Mouse (Mus musculus): Measurements from ENCODE around the gene Slc38a4.

The Slc38a4 gene

DNA sequence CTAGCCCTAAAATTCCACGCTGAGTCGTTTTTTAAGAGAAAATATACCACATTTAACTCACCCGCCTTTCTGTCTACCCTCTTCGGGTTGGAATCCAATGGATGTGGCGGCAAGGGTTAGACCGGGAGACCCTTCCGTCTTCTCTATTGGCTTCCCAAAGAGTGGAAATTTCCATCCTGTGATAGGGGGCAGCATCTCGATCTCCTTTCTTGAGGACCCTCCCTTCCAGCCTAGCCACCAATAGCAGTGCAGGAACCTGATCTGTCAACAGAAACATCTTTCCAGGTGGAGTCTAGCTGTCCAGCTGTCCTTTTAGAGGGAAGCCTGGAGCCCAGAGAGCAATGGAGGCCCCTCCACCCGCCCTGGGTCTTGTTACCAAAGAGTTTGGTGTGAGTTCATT lies at the start of gene Slc38a4:
Gene Slc38a4, minus strand, starts transcription at position 163 of the 400 bp plus-strand sequence.
- in situ Hi-C loops (cut with MboI; ENCODE audit: low sequenced_read_pairs), result no loop called here

DNA sequence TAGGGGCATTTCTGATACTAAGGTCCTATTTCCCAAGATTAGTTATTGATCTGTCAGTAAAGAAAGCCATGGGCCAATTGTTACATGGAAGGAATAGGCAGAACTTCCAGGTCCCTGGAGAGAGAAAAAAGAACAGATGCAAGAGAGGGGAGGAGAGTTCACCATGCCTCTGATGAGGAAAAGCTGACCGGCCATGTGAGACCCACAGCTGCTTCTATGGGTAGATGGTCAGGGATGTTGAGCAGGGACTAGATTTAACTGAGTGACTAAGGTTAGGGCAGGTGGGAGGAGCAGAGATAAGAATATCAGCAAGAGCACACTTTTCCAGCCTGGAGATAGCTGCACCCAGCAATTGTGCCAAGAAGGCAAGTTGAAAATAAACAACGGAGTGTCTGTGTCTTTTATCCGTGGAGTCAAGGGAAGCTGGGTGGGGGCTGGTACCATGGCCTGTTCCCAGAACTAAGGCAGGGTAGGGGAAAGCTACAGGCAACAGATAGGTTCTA lies 49.2 kb upstream of the Slc38a4 start:
- in situ Hi-C loops (cut with MboI; ENCODE audit: low sequenced_read_pairs), result no loop called here

DNA sequence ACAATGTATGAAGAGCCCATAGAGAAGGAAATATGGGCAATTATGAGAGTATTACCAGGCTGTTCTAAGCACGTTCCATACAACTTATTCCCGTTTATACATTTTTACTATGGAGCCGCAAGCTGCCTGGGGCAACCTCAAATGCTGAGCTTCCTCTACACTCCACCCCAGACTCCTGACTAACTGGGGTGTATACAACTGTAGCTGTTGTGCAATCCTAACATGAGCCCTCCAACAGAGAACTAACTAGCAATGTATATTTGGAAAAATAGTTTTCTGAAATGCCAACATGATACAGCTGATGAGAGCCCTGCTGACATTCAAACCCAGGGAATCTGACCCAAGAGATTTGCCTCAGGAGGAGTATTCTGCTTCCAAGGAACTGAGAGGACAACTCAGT lies 48.3 kb upstream of the Slc38a4 start:
- in situ Hi-C loops (cut with MboI; ENCODE audit: low sequenced_read_pairs), result no loop called here

DNA sequence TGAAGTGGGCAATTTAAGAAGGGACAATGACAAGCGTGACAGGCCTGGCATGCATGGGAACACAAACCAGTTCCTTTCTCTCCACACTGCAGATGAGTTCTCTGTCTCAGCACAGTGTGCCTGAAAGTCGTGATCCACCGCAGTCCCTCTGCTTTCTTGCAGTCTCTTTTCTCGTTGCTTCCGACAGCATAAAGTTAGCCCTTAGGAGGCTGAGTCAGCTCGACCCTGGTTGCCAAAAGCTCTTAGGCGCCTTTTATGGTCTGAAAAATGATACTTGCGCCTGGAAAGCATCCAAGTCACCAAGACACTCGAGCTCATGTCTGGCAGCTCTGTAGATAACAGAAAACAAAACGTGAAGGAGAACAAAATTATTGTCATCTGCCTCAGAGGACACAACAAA lies 47.1 kb upstream of the Slc38a4 start:
- in situ Hi-C loops (cut with MboI; ENCODE audit: low sequenced_read_pairs), result no loop called here

DNA sequence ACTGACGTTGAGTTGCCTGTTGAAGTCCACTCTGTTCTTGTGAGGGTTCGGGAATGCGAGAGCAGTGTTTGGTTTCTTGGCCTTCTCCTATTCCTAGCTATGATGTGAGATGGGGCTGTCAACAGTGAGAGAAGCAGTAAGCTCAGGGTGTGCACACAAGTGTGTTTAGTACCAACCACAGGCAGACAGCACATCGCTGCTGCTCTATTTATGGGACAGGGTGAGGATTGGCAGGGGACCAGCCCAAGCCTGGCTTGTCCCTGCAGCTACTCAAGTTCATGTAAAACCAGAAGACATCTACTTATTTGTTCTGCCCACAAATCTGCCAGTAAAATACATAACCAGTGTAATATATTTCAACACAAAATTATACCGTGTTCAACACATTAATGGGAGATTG lies 46.4 kb upstream of the Slc38a4 start:
- in situ Hi-C loops (cut with MboI; ENCODE audit: low sequenced_read_pairs), result no loop called here

DNA sequence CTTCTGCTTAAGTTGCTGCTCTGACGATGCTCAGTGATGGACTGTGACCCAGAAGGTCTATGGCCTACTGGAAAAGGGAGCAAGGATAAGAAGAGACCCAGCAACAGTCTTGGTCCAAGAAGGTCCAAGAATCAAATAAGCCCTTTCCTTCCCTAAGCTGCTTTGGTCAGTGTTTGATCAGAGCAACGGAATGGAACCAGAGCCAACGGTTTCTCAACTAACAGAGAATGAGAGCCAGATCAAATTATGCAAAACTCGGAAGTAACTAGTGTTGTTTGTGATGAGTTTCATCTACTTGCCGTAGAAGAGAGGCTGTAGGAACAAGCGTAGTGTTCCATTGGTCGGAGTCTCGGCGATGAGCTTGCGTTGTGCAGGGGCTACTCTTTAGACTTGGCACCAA lies 43.3 kb upstream of the Slc38a4 start:
- in situ Hi-C loops (cut with MboI; ENCODE audit: low sequenced_read_pairs), result no loop called here

DNA sequence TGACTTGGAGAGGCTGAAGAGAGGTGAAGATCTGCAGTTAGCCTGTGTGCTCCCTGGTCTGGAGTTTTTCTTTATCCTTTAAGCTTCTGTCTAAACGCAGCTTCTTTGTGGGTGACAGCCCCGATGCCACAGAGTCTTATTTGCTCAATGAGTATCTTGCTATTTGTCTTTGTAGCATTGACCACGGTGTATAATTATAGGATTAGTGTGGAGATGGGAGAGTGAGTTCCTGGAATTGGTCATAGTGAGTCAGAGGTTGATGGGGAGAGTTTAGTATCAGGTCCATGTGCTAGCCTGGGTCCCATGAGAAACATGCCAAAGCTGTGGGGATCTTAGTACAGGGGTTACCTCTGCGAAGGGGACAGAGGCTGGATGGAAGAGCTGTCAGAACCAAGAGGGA lies 41.8 kb upstream of the Slc38a4 start:
- in situ Hi-C loops (cut with MboI; ENCODE audit: low sequenced_read_pairs), result no loop called here

DNA sequence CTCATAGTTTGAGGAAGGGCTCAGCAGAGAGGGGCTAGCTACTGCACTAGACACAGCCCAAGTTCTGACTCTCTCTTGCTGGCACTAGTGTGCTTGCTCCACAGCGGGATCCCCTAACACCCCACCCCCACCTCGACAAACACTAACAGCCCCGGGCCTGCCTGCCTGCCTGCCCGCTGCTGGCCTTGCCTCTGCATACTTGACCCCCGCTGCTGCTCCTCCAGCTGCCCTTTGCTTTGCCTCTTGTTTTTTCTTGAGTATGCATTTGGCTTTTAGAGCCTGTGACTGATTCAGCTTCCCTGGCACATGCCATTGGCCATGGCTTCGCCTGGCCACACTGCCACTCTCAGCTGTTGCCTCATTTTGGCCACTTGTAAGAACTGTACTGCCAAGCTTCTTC lies 33.8 kb upstream of the Slc38a4 start:
- in situ Hi-C loops (cut with MboI; ENCODE audit: low sequenced_read_pairs), result no loop called here

DNA sequence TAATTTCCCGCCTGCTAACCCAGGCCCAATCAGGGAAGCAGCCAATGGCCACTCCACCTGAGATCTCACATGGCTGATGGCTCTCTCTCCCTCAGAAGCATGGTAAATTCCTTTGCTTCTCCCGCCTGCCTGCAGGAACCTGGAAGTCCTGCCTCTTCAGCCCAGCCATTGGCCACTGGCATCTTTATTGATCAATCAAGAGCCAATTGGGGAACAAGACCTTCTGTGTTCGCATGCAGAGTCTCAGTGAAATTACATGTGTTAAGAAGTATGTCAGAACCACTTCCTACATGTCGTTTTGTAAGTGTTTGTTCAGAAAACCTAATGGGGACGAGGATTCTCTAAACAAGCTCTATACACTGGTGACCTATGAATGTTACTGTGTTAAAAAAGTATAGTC lies 30.1 kb upstream of the Slc38a4 start:
- in situ Hi-C loops (cut with MboI; ENCODE audit: low sequenced_read_pairs), result no loop called here

DNA sequence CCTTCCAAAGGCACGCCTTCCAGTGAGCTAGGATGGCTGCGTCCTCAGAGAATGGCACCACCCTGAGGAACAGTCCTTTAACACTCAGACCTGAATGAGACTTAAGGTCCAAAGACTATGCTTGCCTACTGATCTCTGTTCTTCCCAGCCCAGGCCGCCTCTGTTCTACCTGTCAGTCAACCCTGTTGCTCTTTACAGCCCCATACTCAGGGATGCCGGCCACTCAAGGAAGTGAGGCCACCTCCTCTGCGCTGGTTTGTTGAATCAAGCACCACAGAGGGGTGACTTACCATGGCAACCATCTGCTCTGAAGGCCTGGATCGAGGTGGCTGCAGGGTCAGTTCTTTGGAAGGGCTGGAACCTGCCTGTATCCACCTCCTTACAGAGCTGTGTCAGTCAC lies 21.9 kb upstream of the Slc38a4 start:
- in situ Hi-C loops (cut with MboI; ENCODE audit: low sequenced_read_pairs), result no loop called here

DNA sequence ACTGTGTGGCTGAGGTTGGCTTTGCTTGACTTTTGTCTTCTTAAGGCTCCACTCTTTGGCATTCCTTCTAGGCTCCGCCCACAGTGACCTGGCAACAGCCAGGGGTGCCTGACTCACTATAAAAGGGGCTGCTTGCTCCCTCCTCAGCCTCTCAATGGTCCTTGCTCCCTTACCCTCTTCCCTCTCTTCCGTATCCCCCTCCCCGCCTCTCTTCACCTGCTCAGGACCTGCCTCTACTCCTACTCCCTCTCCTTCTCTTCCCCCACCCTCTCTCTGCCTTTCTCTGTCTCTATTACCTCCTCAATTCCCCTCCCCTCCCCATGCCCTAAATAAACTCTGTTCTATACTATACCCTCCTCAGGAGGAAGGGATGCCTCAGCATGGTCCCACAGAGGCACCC lies 20.3 kb upstream of the Slc38a4 start:
- in situ Hi-C loops (cut with MboI; ENCODE audit: low sequenced_read_pairs), result no loop called here

DNA sequence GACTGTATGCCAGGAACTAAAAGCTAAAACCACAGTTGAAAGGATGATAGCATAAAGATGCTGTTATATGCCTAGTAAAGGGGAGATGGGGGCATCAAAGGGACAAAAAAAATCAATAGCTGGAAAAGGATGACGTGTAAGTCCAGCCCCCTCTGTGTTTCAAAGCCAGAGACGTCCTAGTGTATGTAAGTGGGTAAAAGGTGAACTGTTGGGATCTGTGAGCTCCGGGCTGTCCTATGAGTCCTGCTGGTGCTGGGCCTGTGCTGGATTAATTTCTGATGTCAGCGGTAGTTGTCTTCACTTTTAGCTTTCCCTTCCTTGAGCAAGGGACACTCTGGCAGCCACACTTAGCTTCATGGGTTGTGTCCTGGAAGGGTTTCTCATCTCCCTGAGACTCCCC lies 19.5 kb upstream of the Slc38a4 start:
- in situ Hi-C loops (cut with MboI; ENCODE audit: low sequenced_read_pairs), result no loop called here

DNA sequence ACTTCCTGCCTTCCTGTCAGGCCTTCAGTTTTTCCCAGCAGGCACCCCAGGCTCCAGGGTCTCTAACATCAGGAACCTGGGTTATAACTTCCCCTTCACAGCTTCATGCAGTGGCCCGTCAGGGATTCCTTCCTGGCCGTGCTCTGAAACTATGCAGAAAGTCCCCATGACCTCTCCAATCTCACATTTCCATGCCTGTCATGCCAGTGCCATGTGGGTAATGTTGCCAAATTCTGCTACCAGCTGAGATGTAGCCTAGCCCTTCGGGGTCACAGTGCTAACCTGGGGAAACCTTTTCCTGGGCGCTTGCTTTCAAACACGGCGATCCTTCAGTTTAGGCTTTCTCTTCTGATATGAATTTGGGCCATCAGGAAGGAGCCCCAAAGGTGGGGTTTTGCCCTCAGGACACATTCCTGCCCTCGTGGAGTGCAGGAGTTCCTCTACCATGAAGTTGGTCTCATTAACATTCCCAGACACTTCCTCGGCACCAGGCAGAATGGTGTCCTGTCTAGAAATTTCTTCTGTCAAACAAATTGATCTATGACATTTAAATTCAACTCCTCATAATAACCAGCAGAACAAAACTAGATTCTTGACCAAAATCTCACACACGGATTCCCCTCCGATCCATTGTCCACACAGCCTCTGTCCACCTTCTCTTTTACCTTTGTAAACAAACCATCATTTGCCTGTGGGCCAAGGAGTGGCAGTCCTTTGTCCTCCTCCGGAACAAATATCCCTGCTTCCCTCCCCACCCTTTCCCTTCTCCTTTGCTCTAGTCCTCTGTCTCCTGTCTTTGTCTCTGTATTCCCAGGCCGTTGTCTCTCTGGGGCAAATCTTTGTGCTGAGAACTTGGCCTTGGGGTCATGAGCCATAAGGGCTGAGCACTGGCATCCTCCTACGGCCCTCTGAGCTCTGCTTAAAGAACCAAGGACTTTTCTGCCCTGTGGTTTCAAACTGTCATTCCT lies 17.4 kb upstream of the Slc38a4 start:
- in situ Hi-C loops (cut with MboI; ENCODE audit: low sequenced_read_pairs), result no loop called here

DNA sequence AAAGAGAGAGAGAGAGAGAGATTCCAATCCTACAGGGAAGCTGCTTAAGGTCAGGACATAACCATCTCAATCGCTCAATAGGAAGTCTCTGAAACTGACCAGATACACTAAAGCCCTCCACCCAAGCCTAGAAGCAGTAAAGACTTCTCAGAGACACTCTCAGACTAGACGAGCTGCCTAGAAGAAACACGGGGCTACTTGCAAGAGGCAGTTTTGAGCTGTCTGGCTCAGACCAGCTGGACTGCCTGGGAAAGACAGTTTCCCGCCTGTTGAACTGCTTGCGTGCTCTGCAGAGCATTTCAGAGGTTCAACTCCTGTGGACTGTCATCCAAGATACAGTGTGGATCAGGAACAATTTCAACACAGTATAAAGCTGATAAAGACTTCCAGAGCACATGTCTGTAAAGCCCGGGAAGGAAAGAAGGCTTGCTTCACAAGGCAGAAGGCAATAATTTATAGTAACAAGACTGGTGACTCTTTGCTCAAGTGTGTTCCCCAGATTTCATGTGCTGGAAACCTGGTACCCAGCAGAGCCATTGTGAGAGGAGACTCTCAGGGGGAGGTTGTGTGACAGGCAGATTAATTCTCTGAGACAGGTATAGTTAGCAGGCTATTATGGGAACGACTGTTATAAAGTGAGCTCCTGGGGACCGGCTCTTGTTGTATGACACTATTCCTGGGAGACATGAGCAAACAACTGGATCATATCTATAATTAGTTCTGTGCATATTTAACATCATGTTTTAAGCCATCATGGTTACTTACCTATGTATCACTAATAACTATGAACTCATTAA lies 11.8 kb upstream of the Slc38a4 start:
- in situ Hi-C loops (cut with MboI; ENCODE audit: low sequenced_read_pairs), result no loop called here

DNA sequence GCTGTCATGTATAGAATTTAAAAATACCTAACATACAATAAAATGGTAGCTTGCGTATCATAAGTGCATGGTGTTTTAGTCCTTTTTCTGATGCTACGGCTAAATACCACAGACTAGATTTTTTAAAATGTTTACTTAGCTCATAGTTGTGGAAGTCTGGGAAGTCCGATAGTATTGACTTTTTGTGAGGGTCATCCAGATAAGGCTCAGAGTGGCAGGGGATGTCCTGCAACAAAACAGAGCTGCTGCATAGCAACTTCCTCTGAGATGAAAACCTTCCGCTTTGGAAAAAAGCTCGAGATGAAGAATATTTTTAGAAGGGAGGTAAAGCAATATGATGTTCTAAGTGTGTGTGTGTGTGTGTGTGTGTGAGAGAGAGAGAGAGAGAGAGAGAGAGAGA lies 11.2 kb upstream of the Slc38a4 start:
- in situ Hi-C loops (cut with MboI; ENCODE audit: low sequenced_read_pairs), result no loop called here

DNA sequence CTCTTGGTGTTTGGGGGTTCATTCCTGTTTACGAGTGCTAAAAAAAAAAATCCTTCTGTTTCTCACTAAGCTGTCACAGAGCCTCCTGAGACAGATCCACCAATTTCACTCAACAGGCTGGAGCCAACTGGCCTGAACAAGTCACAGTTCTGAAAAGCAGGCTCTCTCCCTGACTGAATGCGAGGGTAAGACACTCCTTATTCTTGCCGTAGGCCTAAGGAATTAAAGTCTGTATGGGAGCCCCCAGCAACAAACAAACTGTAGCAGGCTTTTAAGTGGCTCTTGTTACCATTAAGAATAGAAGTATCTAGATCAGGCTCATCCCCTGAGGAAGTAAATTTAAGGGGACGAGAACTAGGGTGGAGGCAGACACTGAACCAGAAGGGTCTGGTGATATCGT lies 7.5 kb upstream of the Slc38a4 start:
- in situ Hi-C loops (cut with MboI; ENCODE audit: low sequenced_read_pairs), result no loop called here

DNA sequence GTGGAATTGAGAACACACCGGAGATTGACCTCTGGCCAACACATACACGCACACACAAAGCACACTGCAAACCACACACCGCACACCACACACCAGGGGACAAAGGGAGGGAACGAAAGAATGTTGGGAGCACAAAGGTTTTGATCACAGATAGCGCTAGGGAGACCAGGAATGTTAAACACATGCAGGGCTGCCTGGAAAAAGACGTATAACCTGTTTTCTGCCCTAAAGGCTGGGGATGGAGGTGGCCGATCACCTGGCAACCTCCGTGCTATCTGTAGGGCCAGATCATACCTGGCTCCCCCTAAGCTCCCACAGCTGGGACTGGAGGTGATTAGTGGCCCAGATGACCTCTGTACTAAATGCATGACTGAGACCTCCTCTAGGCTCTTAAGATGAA lies 5.2 kb upstream of the Slc38a4 start:
- in situ Hi-C loops (cut with MboI; ENCODE audit: low sequenced_read_pairs), result no loop called here

DNA sequence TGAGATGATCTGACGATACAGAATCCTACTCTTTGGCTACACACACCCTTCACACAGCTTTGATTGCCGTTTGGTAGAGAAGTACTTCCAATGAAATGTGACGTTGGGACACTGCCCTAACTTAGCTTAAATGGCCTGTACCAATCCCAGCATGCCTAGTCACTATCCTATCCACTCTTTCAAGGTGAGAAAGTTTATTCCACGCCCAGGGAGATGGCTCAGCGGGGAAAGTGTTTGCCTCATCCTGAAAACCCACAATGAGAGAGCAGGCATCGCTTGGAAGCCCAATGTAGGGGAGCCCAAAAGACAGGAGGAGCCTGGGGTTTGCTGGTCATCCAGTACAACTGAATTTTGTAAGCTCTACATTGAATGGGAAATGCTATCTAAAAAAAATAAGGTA lies 4.8 kb upstream of the Slc38a4 start:
- in situ Hi-C loops (cut with MboI; ENCODE audit: low sequenced_read_pairs), result no loop called here

DNA sequence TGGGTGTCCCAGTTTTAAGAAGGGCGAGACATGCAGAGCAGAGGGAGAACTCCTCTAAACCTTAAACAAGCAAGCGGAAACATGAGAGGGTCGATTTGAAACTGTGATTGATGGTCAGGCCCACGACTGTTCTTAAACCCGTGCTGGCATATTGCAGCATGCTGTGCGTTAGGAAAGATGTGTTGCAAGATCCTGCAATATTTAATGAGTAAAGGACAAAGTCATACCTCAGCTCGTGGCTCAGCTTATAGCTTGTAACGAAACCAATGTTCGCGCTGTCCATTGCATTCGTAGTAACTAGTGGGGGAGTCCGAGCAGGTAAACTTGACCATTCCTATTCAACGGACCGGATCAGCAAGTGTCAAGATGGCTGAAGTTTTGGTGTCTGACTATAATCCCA lies 4.3 kb upstream of the Slc38a4 start:
- in situ Hi-C loops (cut with MboI; ENCODE audit: low sequenced_read_pairs), result no loop called here

DNA sequence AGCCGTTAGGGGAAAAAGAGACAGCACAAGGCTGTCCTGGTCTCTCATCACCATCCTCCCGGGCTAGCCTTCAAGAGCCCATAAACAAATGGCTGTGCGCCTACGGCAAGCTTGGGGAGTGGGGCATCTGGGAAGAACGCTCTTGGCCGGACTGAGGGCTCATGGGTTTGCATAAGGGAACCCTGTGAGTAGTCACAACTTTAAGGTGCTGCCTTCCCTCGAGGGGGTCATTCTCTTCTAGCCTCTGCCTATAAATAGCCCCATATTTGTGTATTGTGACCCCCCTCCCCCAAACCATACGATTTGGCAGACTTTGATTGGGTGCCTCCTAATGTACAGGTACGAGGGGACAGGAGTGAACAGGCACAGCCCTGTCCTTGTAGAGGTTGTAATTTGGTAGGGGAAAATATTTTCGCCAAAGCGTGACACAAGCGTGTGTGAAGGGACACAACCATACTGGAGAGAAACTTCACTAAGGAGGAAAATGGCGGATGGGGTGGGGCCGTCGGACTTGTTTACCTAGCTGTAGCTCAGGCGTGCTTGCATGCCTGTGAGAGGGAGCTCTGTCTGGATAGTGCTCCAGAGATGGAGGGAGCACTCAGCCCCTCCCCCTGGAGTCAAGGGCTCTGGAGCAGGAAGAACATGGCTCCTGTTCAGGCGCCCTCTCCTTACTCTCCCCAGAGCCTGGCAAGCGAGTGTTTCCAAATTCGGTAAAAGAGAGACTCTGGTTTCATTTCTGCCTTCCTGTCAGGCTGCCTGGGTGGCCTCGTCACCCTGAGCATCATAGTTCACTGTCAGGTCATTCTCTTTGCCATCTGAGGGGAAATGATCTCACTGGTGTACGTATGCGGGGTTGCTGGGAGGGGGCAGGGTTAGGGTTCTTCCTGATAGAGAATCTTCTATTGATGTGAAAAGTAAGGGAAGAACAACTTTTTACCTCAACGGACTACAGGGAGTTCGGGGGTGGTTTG lies 3.6 kb upstream of the Slc38a4 start:
- in situ Hi-C loops (cut with MboI; ENCODE audit: low sequenced_read_pairs), result no loop called here

Data from CH12F3 (cell line).